ENCODE assay signal across 8 mouse cellular contexts in genomic region chr7:70117930-70118922, GRCm38 (mm10).
DNase-seq lines count a peak whose midpoint lies in the region; ATAC-seq and TF ChIP-seq lines count a peak whose summit lies in the region.

No protein-coding gene starts in this region.

- no peaks in the 10 kb centered on the region for H3K9me3 ChIP-seq in midbrain, postnatal 0 days (ENCODE audit: low read length)

- no peak overlapping the region for H3K9ac ChIP-seq in midbrain, postnatal 0 days (replicated peaks; ENCODE audit: low read length, poor library complexity, severe bottlenecking)

- H3K4me1 ChIP-seq in midbrain, postnatal 0 days (ENCODE audit: insufficient read depth, low read length) = no peaks in the 10 kb centered on the region

- peaks cover 52% of the 10 kb centered on the region for H3K27me3 ChIP-seq in midbrain, postnatal 0 days (ENCODE audit: insufficient read depth, low read length)

- peak; percentile 6 for DNase-seq in adrenal gland, adult 2 months
- DNase-seq in adrenal gland, postnatal 14 days = no peak
- peak; percentile 3 for DNase-seq in urinary bladder, postnatal 14 days (ENCODE audit: low spot score)
- no peak for DNase-seq in urinary bladder, postnatal 25 days (ENCODE audit: low spot score)
- DNase-seq in layer of hippocampus, postnatal 14 days (ENCODE audit: low spot score in 2 of 2) = peak; percentile 39 to 48
- DNase-seq in midbrain, postnatal 0 days (ENCODE audit: low spot score) = peak; percentile 71
- no peak for DNase-seq in ovary, postnatal 36 days (ENCODE audit: low spot score)
- no peak for DNase-seq in urinary bladder, adult 18-20 months (ENCODE audit: low spot score in 2 of 2)

- peak overlapping the region; percentile 46 for H3K4me2 ChIP-seq in midbrain, postnatal 0 days (ENCODE audit: low read depth, low read length, poor library complexity, severe bottlenecking)

- WGBS in midbrain, postnatal 0 days = 9% methylated on average over 21 of the region's 21 CpGs

- H3K36me3 ChIP-seq in midbrain, postnatal 0 days (ENCODE audit: insufficient read depth, low read length) = no peaks in the 10 kb centered on the region

- TF ChIP-seq CTCF in midbrain, postnatal 0 days (IDR thresholded peaks at IDR 0.05) = peak; percentile 21; the same call in 1 of the 2 replicates

- no peak overlapping the region for H3K27ac ChIP-seq in midbrain, postnatal 0 days (ENCODE audit: low read depth, low read length)

- ATAC-seq in midbrain, postnatal 0 days (ENCODE audit: low FRiP score) = no peak

- H3K4me3 ChIP-seq in midbrain, postnatal 0 days (ENCODE audit: low read depth, low read length) = peak overlapping the region; percentile 24; the same call in 1 of the 2 replicates

Comparison
In these comparisons a context has a peak if more than half of its experiments do, and no peak if none do; other contexts are left out.
1. DNase-seq: peak in adrenal gland, adult 2 months (single experiment), urinary bladder, postnatal 14 days (single experiment), layer of hippocampus, postnatal 14 days (2 of 2) and midbrain, postnatal 0 days (single experiment); none in adrenal gland, postnatal 14 days (single experiment), urinary bladder, postnatal 25 days (single experiment), ovary, postnatal 36 days (single experiment) and urinary bladder, adult 18-20 months (0 of 2).